Mouse (Mus musculus) liver, adult (tissue): ENCODE data around the gene Slc38a8.

Experiments
- GATA4 ChIP-seq: IDR thresholded peaks from 2 replicates; pipeline ENCODE4 v1.6.1; 2014; ENCODE audit warnings: mild to moderate bottlenecking, low read length; ENCODE audit not compliant: insufficient replicate concordance

The Slc38a8 gene

DNA sequence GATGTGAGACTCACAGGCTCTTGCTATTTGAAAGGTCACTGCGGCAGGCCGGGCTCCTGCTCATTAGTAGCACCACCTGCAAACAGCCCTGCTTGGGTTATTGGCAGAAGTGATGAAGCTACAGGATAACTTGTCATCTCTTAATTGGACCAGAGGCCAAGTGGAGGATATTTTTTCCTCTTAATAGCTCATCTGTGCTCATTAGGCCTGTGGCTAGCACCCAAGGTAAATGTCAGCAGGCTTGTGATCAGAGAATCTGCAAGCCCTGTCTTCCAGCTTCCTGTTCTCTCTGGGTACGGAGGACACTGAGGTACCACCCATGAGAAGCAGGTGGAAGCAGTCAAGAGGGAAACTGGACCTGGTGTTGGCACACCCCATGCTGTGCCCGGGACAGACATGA is 50.4 kb downstream of the Slc38a8 start:
- no peak for TF ChIP-seq GATA4

GRCm38 (mm10) chr8:119449627-119450026 is 51.9 kb downstream of the Slc38a8 start:
- no peak for TF ChIP-seq GATA4

GRCm38 (mm10) chr8:119447781-119448170 is 53.7 kb downstream of the Slc38a8 start:
- TF ChIP-seq GATA4: no peak

- no peak for TF ChIP-seq GATA4
Measured at GRCm38 (mm10) chr8:119446990-119447780, 54.3 kb downstream of the Slc38a8 start.

DNA sequence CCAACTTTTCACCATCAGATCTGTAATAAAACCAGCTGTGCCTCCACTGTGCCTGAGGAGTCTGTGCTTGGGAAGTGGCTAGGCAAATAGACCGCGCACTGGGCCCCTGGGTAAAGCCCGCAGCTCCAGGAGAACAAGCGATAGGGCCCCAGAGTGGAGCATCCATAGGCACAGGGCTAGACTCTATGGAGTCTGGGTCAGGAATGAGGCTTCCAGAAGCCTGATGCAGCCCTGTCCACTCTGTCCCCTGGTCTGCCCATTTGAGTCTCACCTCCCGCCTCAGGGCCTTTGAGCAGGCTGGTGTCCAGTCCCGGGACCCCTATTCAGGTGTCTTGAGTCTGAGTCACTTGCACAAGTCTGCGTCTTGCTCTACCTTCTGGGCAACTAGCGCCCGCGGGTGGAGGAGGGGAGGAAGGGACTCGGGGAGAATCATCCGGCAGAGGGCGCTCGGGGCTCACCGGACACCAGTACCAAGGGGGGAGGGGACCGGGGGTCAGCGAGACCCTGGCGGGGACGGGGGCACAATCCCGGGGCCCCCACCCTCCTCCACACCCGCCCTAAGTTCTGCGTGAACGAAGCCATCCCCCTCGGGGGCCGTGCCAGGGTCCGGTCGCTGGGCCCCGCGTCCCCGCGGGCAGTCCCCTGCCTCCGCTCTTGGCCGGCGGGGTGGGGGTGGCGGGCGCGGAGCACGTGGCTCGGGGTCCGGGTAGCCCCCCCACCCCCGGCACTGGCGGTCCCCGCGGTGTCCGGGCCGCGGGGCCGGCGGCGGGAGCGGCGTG is 55.1 kb downstream of the Slc38a8 start, which contains the start of gene Necab2:
TSS of gene Necab2 (plus strand) at position 509 of the 779 bp plus-strand sequence.
- TF ChIP-seq GATA4: no peak

GRCm38 (mm10) chr8:119442970-119443369 is 58.5 kb downstream of the Slc38a8 start:
- no peak for TF ChIP-seq GATA4

GRCm38 (mm10) chr8:119442013-119442412 is 59.5 kb downstream of the Slc38a8 start:
- no peak for TF ChIP-seq GATA4

- TF ChIP-seq GATA4: no peak
Measured at GRCm38 (mm10) chr8:119440952-119441270, 60.6 kb downstream of the Slc38a8 start.

GRCm38 (mm10) chr8:119440250-119440951 is 61.1 kb downstream of the Slc38a8 start:
- TF ChIP-seq GATA4: no peak

GRCm38 (mm10) chr8:119439893-119440249 is 61.6 kb downstream of the Slc38a8 start:
- no peak for TF ChIP-seq GATA4

- no peak for TF ChIP-seq GATA4
Measured at GRCm38 (mm10) chr8:119439424-119439823, 62.1 kb downstream of the Slc38a8 start.

DNA sequence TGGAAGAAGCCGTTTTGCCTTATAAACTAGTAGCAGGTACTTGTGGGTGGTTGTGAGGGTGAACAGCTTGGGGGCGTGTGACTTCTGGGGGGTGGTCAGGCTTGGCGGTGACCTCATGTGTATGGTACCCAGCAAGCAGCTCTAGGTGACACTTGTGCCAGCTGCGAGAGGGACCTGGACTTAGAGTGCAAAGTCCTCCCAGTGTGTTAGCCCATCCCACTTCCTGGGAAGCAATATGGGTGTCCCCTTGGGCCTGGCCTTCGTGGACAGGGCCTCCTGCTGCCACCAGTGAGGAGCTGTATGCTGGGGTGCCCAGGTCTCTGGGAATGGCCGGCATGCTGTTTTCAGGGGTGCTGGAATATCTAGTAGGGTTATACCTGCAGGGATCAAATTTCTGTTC is 62.6 kb downstream of the Slc38a8 start:
- no peak for TF ChIP-seq GATA4

- no peak for TF ChIP-seq GATA4
Measured at GRCm38 (mm10) chr8:119437506-119437905, 64.0 kb downstream of the Slc38a8 start.

DNA sequence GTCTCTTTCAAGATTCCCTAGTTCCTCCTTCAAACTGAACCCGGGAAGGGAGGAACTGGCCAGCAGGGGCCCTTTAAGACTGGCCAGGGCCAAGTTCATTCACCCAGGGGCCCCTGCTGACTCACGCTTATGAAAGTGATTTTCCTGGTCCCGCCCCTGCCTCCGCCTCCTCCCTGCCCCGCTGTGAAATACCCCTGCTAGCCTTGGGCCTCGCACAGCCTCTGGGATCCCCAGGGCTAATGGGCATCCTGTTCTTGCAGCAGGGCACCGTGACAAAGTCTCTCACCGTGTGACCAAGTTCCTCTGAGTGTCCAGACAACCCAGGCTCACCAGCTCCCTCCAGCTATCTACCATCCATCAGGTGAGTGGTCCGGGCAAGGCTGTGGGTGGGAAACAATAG is 64.6 kb downstream of the Slc38a8 start:
- peak; percentile 26; the same call in 1 of the 2 replicates for TF ChIP-seq GATA4

DNA sequence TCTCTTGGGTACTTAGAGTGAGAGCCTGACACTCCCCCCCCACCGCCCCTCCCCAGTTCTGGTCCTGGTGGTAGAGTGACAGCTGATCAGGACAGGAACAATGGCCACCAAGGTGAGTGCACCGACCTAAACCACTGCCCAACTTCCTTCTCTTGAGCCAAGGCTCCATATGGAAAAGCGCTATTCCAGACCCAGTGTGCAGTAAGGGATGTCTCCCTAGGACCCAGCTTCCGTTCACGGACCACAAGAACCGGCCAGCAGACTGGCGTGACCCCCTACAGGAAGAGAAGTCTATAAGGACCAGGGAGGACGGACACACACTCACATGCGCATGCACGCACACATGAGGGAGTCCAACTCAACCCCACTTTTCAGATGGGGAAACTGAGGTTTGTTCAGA is 65.2 kb downstream of the Slc38a8 start:
- TF ChIP-seq GATA4: no peak

DNA sequence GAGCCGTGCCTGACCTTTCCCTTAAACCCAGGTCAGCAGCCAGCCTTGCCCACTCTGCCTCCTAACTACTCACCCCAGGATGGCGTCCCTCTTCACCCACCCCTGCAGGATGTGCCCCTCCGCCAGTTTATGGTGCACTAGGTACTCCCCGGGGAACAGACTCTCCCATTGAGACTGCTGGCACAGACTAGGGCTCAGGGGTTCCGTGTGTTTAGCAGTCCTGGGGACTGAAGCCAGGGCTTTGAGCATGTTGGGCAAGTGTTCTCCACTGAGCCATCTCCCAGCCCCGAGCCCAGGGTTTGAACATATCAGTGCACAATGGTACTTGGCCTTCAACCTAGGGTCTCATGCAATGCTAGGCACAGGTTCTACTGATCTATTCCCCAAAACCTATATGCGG is 66.0 kb downstream of the Slc38a8 start:
- no peak for TF ChIP-seq GATA4

- peak; percentile 92 for TF ChIP-seq GATA4
Measured at GRCm38 (mm10) chr8:119434569-119434968, 66.9 kb downstream of the Slc38a8 start.
